Mouse (Mus musculus) intestine, postnatal 0 days (tissue): ENCODE data around the gene Ccr1l1. TPM values are rescaled to one million over a fixed set of nuclear protein-coding genes. Genes with fewer than 3 reads are reported as not detected.
"Not testable (repeated sequence)": the region's sequence is repeated elsewhere in the genome, so short reads cannot be mapped to it uniquely, and the experiment has no call there.

Experiments
- ATAC-seq: fragments of 200-750 bp; cut with Nextera tagmentation; 2 replicates; pipeline ENCODE4 v1.8.0; 2017; ENCODE audit warnings: mild to moderate bottlenecking, moderate TSS enrichment, moderate library complexity
- H3K27ac ChIP-seq: fragments of 300-500 bp; sonication (generic); 2 replicates; pipeline ENCODE4 v1.5.1; 2014; ENCODE audit warnings: mild to moderate bottlenecking, low read depth, low read length, moderate library complexity
- H3K27me3 ChIP-seq: fragments of 300-500 bp; sonication (generic); replicated peaks from 2 replicates; pipeline ENCODE4 v1.6.1; 2014; ENCODE audit warnings: low read length, mixed read lengths; ENCODE audit not compliant: control insufficient read depth, insufficient read depth
- H3K36me3 ChIP-seq: fragments of 300-500 bp; sonication (generic); 2 replicates; pipeline ENCODE4 v1.6.1; 2014; ENCODE audit warnings: mild to moderate bottlenecking, moderate library complexity; ENCODE audit not compliant: control insufficient read depth, insufficient read depth
- H3K4me1 ChIP-seq: fragments of 300-500 bp; sonication (generic); replicated peaks from 2 replicates; pipeline ENCODE4 v1.6.1; 2014; ENCODE audit warnings: antibody characterized with exemption, low read length, mixed read lengths; ENCODE audit not compliant: control insufficient read depth, insufficient read depth
- H3K4me2 ChIP-seq: fragments of 300-500 bp; sonication (generic); replicated peaks from 2 replicates; pipeline ENCODE4 v1.6.1; 2014; ENCODE audit warnings: low read depth, mild to moderate bottlenecking, moderate library complexity
- H3K4me3 ChIP-seq: fragments of 300-500 bp; sonication (generic); 2 replicates; pipeline ENCODE4 v1.5.1; 2014; ENCODE audit warnings: low read depth, low read length
- H3K9ac ChIP-seq: fragments of 300-500 bp; sonication (generic); 2 replicates; pipeline ENCODE4 v1.6.1; 2014; ENCODE audit warnings: mild to moderate bottlenecking, low read depth, low read length
- H3K9me3 ChIP-seq: fragments of 300-500 bp; sonication (generic); 2 replicates; pipeline ENCODE4 v1.6.1; 2016; ENCODE audit warnings: mixed run types; ENCODE audit not compliant: control insufficient read depth
- CTCF ChIP-seq: sonication (generic); IDR thresholded peaks from 2 replicates; pipeline ENCODE4 v1.5.1; 2016; ENCODE audit warnings: low read depth, mild to moderate bottlenecking, control low read depth, antibody characterized with exemption, moderate library complexity
- WGBS: fragments of 180-500 bp; shearing (Covaris S2); extraction: QIAGEN DNeasy Blood & Tissue Kit; methylation state at CpG from one replicate; pipeline ENCODE4 v1.1.7; 2014; 5-methylcytosine and 5-hydroxymethylcytosine counted together
- polyA plus RNA-seq: library from polyadenylated mRNA; unstranded; fragments of >200 nt; fragmentation: Nextera tagmentation; extraction: Ambion mirVana; gene quantifications from 2 replicates; pipeline ENCODE4 v1.2.1, GENCODE M21; 2015

The Ccr1l1 gene
- polyA plus RNA-seq, 1 experiment from 2014 or later = not detected

DNA sequence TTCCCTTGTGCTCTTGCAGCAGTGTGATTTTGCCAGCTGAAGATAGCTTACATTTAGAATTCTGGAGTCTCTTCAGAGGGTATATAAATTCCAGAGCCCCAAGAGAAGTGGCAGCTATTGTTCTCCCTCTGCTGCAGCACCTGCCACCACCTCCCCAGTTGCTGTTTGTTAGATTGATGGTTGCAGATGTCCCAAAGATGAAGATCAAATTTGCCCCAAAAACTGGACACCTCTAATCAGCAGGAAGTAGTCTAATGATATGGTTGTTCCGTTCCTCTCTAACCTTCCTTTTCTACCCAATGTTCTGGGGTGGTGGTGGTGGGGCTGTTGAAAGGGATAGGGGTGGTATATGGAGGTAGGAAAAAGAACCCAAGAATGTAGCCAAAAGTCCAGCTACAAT is 4.5 kb upstream of the Ccr1l1 start:
- 75% methylated on average over 1 of the region's 1 CpGs for WGBS

DNA sequence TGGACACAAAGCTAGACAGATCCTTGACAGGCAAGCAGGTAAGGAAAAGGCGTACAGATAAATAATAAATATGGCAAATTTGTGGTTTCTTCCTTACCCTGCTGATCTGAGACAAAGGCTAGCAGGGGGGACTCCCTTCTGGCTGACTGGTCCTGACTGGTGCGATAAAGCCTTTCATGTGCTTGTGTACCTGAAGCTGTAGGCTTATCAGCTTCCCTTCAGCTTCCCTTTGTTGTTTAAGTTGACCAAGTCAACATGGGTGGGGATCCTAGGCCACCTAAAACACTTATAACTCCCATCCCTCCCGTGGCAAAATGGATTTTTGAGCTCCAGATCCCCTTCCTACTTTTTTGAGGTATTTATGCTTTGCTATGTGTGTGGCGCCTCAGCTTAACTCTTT is 3.7 kb upstream of the Ccr1l1 start:
- Histone ChIP-seq H3K27me3 (no peaks in the 10 kb centered on the region), H3K9ac (no peak overlapping the region), H3K9me3 (no peaks in the 10 kb centered on the region), H3K27ac (no peak overlapping the region), H3K4me3 (no peak overlapping the region), H3K4me1 (no peaks in the 10 kb centered on the region), H3K4me2 (no peak overlapping the region), H3K36me3 (no peaks in the 10 kb centered on the region)
- TF ChIP-seq CTCF = no peak
- 60% methylated on average over 4 of the region's 4 CpGs for WGBS
- no peak for ATAC-seq

More for the DNA sequence above, 4.5 kb upstream of the Ccr1l1 start:
- H3K4me1 ChIP-seq = no peaks in the 10 kb centered on the region
- no peak for TF ChIP-seq CTCF
- H3K9me3 ChIP-seq = no peaks in the 10 kb centered on the region
- H3K27me3 ChIP-seq = no peaks in the 10 kb centered on the region
- ATAC-seq = no peak
- no peak overlapping the region for H3K4me3 ChIP-seq
- no peak overlapping the region for H3K27ac ChIP-seq
- H3K9ac ChIP-seq = no peak overlapping the region
- H3K36me3 ChIP-seq = no peaks in the 10 kb centered on the region
- H3K4me2 ChIP-seq = no peak overlapping the region

DNA sequence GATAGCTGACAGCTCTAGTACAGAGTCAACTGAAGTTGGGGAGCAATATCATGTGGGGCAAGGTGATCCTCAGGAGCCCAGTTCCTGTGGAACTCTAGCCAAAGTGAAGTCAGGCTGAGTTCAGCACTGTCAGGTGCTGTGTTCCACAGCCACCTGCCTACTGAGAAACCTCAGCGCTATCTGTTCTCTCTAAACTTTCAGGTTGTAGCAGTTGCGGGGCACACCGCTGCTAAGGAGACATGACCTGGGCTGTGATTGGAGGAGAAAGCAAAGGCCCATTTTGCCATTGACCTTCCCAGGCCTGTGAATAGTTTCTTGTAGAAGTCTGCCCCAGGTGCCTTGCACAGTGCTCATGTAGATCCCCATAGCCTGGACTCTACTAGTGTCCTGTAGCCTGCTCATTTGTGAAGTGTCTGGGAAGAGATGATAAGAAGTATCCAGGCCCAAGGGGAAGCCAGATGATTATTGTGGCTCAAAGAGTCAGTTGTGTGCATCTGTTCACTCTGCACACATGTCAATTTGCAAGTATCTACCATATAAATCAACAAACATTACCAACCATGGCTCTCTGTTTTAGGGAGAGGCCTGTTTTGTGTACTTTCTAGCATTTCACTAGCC is 2.8 kb upstream of the Ccr1l1 start:
- not testable (repeated sequence) for ATAC-seq, H3K4me2 ChIP-seq, H3K9ac ChIP-seq, H3K36me3 ChIP-seq, H3K27me3 ChIP-seq, H3K9me3 ChIP-seq, H3K27ac ChIP-seq, H3K4me3 ChIP-seq, H3K4me1 ChIP-seq
- WGBS = no CpG with 5 or more reads among the region's 3 CpGs

DNA sequence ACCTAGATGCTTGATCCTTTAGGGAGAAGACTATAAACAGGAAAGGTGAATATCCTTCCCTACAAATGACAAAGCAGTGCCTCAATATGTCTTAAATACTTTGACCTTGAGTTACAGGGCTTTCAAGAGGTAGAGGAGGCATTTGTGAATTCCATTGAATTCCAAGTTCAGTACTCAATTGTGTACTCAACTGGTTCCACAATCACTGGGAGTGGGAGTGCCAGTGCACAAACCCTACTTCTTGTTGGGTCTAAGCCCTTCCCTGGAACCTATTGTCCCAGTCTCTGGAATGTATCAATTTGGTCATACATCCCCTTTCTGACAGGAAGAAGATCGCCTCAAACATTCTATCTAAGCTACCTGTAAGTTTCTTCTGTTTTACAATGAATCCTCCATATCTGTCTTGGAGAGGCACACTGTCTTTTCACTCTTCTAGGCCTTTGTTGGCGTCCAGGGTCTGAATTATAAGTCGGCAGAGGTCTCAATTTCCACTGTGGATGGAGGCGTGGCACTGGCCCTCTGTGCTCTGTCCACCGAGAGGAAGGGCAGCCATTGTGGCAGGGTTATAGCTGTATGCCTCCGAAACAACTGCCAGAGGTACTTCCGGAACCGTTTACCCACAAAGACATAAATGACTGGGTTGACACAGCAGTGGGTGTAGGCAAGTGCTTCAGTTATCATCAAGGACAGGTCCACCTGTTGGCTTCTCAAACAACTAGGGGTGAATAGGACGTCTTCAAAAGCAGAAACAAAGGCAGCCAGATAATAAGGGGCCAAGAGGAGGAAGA is 1.1 kb downstream of the Ccr1l1 start:
- 80% methylated on average over 9 of the region's 9 CpGs for WGBS

DNA sequence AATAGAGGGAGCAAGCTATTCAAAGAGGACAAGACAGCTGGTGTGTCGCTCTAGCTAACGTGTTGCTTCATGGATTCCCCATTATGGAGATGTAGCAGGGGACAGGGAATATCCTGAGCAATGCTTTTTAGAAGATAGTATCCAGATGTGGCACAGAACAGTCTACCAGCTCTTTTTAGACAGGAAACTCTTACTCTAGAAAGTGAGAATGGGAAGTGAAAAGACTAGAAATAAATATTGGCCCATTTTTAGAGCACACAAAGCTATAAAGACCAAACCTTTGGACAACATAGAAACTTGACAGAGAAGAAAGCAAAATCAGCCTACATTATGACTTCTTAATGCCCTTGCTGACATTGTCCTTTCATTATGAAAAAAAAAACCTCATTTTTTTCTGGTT is 2.6 kb downstream of the Ccr1l1 start:
- H3K9ac ChIP-seq = no peak overlapping the region
- WGBS = 87% methylated on average over 2 of the region's 2 CpGs
- no peaks in the 10 kb centered on the region for H3K27me3 ChIP-seq
- H3K4me3 ChIP-seq = no peak overlapping the region
- TF ChIP-seq CTCF = no peak
- no peak overlapping the region for H3K27ac ChIP-seq
- H3K36me3 ChIP-seq = no peaks in the 10 kb centered on the region
- no peak overlapping the region for H3K4me2 ChIP-seq
- H3K9me3 ChIP-seq = no peaks in the 10 kb centered on the region
- ATAC-seq = no peak
- no peaks in the 10 kb centered on the region for H3K4me1 ChIP-seq

More for the DNA sequence above, 1.1 kb downstream of the Ccr1l1 start:
- ATAC-seq = no peak
- Histone ChIP-seq H3K4me3 (no peak overlapping the region), H3K4me2 (no peak overlapping the region), H3K27me3 (no peaks in the 10 kb centered on the region), H3K36me3 (no peaks in the 10 kb centered on the region), H3K9me3 (no peaks in the 10 kb centered on the region), H3K9ac (no peak overlapping the region), H3K27ac (no peak overlapping the region), H3K4me1 (no peaks in the 10 kb centered on the region)
- TF ChIP-seq CTCF = no peak

DNA sequence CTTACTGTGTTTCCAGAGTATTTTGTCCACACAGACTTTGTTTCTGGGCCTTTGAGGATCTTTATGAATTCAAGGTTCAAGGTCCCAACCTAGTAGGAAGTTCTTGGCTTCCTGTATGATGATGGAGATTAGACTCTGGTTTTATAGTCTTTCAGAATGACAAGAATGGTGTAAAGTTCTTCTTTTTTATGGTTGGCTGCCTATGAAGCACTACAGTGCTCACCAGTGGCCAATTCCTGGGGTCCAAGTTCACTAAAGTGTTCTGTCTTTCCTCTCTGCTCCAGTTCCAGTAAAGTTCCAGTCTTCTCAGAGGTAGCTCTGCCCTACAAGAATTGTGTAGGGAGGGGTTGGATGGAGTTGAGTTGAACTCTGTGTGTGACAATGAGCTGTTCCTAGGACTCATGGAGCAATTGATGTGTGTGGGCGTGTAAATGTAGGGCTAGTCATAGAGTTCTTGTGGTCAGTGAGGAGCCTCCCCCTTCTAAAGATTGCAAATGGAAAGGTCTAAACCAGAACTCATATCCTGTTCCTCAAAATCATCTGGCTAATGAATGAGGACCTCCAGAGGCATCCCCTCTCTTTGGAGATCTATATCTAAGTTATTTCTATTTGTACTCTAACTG is 9.8 kb downstream of the Ccr1l1 start, which contains the start of gene Ccr1:
Ccr1 (minus strand) TSS at position 403 of the 623 bp plus-strand sequence.
- H3K4me1 ChIP-seq = no peaks in the 10 kb centered on the region
- H3K9me3 ChIP-seq = no peaks in the 10 kb centered on the region
- no peak within 1 kb of the TSS for H3K27ac ChIP-seq
- H3K27me3 ChIP-seq = no peaks in the 10 kb centered on the region
- no peak for TF ChIP-seq CTCF
- no peaks in the 10 kb centered on the region for H3K36me3 ChIP-seq
- H3K4me2 ChIP-seq = no peak within 1 kb of the TSS
- no peak within 1 kb of the TSS for H3K4me3 ChIP-seq
- ATAC-seq = peak; percentile 91
- no peak within 1 kb of the TSS for H3K9ac ChIP-seq
- 76% methylated on average over 1 of the region's 1 CpGs for WGBS

DNA sequence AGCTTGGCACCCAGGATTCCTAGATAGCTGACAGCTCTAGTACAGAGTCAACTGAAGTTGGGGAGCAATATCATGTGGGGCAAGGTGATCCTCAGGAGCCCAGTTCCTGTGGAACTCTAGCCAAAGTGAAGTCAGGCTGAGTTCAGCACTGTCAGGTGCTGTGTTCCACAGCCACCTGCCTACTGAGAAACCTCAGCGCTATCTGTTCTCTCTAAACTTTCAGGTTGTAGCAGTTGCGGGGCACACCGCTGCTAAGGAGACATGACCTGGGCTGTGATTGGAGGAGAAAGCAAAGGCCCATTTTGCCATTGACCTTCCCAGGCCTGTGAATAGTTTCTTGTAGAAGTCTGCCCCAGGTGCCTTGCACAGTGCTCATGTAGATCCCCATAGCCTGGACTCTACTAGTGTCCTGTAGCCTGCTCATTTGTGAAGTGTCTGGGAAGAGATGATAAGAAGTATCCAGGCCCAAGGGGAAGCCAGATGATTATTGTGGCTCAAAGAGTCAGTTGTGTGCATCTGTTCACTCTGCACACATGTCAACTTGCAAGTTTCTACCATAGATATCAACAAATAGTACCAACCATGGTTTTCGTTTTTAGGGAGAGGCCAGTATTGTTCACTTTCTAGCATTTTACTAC is 11.2 kb downstream of the Ccr1l1 start:
- not testable (repeated sequence) for H3K4me2 ChIP-seq, ATAC-seq, H3K4me1 ChIP-seq

More for the DNA sequence above, 11.2 kb downstream of the Ccr1l1 start:
- H3K9ac ChIP-seq, H3K4me3 ChIP-seq, H3K9me3 ChIP-seq, H3K27ac ChIP-seq, H3K36me3 ChIP-seq, H3K27me3 ChIP-seq: not testable (repeated sequence)
- WGBS = 87% methylated on average over 1 of the region's 4 CpGs
